Mouse (Mus musculus): ENCODE measurements around the gene Efnb3.

DNA sequence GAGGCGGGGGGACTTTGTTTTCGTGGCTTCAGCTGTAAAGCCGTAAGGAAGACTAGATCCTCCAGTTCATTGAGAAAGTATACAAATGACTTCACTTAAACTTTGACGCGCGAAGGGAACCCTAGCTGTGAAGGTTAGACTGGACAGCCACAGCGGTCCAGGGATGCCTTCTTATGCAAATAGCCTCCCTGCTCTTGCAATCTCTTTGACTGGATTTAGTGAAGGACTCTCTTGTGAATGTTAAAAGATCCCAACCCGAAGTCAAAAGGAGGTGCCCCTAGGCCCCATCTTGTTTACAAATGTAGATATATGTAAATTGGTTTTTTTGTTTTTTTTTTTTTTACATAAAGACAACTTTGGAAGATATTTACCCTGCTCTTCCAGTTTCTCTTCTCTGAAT is 21.8 kb upstream of the Efnb3 start:
- TF ChIP-seq CTCF (IDR thresholded peaks at IDR 0.05 in 2 of 3, conservative IDR thresholded peaks at IDR 0.05 in 1 of 3; ENCODE audit: control insufficient read depth in 1 of 3, insufficient read depth in 1 of 3, low read depth in 2 of 3, low read length in 3 of 3, poor library complexity in 1 of 3, severe bottlenecking in 1 of 3), result no peak
- no peak for TF ChIP-seq USF2 (IDR thresholded peaks at IDR 0.05; ENCODE audit: borderline replicate concordance in 1 of 2, insufficient read depth in 1 of 2, low read depth in 1 of 2, low read length in 2 of 2)
- TF ChIP-seq USF1 (IDR thresholded peaks at IDR 0.05; ENCODE audit: low read depth, low read length), result no peak
- TF ChIP-seq NRF1 (IDR thresholded peaks at IDR 0.05; ENCODE audit: insufficient read depth, low read depth, low read length, poor library complexity, severe bottlenecking), result no peak

Data from MEL (cell line).